Mouse (Mus musculus) ES-Bruce4 (cell line): ENCODE measurements around the gene Gnao1.

ENCODE experiments used
- EP300 ChIP-seq: IDR thresholded peaks from 2 replicates; pipeline ENCODE4 v1.6.1; 2011; ENCODE audit warnings: low read depth, low read length; ENCODE audit not compliant: insufficient read depth
- POLR2A ChIP-seq: IDR thresholded peaks from one replicate; pipeline ENCODE4 v1.8.1; 2011; ENCODE audit warnings: low read length; ENCODE audit not compliant: insufficient read depth

DNA sequence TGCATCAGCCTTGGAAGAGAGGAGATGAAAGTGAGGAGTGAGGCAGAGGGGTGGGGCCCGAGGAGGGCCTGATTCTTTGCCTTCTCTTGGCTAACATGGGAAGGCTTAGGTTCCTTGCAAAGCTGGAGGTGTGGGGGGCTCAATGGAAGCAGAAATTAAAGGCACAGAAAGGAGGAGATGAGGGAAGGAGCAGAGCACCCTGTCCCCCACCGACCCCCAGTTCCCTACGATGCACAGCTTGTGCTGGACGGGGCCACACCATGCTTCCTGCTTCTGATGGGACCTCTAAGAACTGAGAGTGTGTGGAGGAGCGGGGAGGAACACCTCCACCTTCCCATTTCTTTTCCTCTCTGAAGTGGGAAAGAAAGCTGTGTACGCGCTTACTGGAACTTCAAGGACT is 11.6 kb downstream of the Gnao1 start:
- TF ChIP-seq POLR2A (no peak), EP300 (no peak)
